Mouse (Mus musculus) adrenal gland, adult 18-20 months (tissue): ENCODE data around the gene Lrrc8c. TPM values are rescaled to one million over a fixed set of nuclear protein-coding genes. Genes with fewer than 3 reads are reported as not detected.

Experiments used
- DNase-seq, 2 experiments: peaks; one replicate each; pipeline ENCODE4 v3.0.0; 2021 to 2022; ENCODE audit warnings: low spot score in 2 of 2
- long read RNA-seq, 2 experiments: library from polyadenylated mRNA; stranded (forward); transcript quantifications; one replicate each; pipeline ENCODE4 v2.0.0; 2021
- total RNA-seq, 2 experiments: library from RNA; stranded (reverse); gene quantifications; 1 replicate in 1 of 2; 2 replicates in 1 of 2; pipeline ENCODE4 v1.2.3; 2021

Gene Lrrc8c
- total RNA-seq: 10 to 100 TPM; 19.2 to 21.3 TPM
- long read RNA-seq, experiment 1, full-length matches to known transcripts: 10 of 12 reads
- long read RNA-seq, experiment 1, partial matches to known transcripts: 1 of 12 reads
- long read RNA-seq, experiment 1, other reads (novel, unspliced or antisense): 1 of 12 reads
- long read RNA-seq, experiment 2, full-length matches to known transcripts: 7 of 10 reads
- long read RNA-seq, experiment 2, partial matches to known transcripts: 1 of 10 reads
- long read RNA-seq, experiment 2, other reads (novel, unspliced or antisense): 2 of 10 reads

DNA sequence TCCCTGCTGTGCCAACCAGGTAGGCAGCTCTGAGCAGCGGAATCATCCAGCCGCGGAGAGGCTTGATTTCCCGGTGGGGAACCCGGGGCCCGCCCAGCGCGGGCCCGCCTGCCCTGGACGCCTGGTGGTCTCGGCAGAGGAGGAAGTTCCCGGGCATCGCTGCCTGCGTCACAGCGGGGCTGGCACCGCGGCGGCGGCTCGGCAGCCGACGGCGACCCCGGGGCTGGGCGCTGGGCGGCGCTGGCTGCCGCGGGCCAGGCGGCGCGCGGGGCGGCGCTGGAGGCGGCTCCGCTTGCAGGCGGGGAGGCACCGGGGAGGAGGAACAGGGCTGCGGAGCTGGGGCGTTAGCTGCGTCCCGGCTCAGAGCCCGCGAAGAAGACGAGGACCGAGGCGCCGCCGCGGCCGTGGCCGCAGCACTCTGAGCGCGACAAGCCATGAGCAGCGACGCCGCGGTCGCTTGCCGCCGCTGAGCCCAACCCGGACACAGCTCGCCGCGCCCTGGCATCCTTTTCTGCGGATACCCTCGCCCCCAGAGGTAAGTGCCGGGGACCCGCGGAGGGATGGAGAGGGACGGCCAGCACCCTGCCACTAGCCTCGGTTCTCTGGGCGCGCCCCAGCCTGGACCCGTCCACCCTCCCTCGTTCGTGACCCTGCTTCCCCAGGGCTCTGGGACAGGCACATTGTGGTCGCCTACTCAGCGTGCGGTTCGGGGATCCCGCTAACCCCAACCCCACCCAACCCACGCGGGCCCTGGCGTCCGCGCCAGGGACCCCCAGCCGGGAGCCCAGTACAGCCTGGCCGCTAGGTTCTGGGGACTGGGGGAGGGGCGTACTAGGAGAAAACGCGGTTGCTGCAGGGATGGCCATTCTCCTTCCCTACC lies at the start of gene Lrrc8c:
Gene Lrrc8c, plus strand, starts transcription at position 293 of the 880 bp plus-strand sequence.
- peak; percentile 84 to 88 for DNase-seq

DNA sequence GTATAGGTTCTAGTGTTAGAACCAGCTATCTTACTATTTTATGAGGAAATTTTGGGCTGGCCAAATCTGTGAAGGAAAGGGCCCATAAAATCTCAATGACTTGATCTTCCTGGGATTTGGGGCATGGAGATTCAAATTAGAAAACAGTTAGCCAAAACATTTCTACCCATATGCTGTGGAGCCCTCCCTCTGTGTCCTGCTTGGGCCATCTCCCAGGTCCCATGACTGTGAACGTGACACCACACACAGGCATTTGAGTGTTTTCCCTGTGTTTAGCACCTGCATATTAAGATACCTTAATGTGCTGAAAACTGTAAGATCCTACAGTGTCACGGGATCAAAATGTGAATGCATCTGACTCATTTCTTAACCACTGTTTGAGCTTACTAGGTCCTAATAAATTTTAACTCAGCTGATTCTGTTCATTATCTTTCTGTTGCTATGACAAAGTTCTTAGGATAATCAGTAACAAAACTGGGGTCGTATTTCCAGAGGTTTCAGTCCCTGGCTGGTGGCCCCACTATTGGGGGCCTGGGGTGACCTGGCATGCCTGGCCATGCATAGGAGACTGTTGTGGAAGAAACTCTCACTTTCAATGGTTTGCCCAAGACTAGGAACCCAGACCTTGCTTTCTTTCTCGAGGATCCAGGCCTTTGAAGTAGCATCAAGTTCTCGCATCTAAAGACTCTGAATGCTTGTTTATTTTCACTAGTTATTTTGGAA lies 46.0 kb upstream of the Lrrc8c start:
- DNase-seq: no peak

DNA sequence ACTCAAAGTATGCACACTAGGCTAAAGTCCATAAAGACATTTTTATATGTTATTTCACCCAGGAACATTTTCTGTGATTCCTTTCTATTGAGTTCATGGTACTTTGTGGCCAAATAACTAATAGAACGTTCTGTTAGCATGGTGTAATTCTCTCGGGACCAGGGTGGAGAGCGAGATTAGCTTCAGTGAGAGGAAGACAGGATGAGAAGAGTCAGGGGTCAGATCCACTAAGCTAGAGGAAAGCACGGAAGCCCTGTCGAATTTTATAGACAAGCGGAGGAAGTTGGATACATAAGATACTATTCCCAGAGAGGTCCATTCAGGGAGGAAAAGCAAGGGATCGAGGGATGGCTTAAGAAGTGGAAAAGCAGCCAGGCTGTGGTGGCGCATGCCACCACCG lies 41.7 kb upstream of the Lrrc8c start:
- DNase-seq: no peak

DNA sequence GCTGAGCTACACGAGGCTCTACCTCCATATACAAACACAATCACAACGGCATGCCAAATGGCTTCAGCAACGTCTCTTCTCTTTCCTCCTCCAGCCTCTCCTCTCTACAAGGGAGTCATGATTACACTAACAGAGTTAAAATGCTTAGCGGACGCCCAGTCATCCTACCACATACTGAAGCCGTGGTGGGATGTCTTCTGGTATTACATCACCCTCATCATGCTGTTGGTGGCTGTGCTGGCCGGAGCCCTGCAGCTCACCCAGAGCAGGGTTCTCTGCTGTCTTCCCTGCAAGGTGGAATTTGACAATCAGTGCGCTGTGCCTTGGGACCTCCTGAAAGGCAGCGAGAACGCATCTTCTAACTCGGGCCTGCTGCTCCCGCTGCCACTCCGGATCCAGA lies 39.5 kb upstream of the Lrrc8c start:
- no peak for DNase-seq

DNA sequence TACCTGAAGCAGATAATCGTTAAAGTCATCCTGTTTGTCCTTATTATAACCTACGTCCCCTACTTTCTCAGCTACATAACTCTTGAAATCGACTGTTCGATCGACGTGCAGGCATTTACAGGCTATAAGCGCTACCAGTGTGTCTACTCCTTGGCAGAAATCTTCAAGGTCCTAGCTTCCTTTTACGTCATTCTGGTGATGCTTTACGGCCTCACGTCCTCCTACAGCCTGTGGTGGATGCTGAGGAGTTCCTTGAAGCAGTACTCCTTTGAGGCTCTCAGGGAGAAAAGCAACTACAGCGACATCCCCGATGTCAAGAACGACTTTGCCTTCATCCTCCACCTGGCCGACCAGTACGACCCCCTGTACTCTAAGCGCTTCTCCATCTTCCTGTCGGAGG lies 38.6 kb upstream of the Lrrc8c start:
- no peak for DNase-seq

DNA sequence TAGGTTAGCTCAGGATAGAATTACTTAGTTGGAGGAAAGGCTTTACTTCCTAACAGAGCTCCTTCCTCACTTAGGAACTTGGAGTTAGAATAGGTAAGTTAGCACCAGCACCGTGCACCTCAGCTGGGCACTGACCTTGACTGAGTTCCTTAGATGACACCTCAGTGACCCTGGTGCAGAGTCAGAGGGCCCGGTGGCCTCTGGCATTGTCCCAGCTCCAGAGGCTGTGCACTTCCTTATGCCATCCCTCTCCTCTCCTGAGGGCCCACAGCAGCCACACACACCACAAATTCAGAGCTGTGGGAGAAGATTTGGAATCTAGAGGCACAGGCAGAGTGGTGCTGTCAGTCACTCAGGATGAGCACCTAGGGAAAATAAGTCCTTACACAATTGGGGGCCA lies 35.6 kb upstream of the Lrrc8c start:
- no peak for DNase-seq

DNA sequence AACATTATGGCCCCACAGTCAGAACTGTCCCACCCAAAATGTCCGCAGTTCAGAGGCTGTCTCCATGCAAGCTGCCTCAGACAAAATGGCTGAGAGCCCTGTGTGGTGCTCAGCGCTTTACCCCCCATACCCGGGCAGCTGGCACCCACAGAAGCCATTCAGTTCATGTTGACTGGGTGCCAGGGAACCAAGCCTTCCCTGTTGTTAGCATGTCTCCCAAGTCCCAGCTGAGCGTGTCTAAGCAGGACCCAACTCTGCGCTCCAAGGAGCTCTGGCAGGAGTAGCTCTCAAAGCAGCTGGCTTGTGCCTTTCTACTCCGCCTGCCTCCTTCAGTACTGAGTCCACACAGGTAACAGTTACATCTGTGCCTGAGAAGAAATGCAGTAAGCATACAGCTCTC lies 34.9 kb upstream of the Lrrc8c start:
- no peak for DNase-seq

DNA sequence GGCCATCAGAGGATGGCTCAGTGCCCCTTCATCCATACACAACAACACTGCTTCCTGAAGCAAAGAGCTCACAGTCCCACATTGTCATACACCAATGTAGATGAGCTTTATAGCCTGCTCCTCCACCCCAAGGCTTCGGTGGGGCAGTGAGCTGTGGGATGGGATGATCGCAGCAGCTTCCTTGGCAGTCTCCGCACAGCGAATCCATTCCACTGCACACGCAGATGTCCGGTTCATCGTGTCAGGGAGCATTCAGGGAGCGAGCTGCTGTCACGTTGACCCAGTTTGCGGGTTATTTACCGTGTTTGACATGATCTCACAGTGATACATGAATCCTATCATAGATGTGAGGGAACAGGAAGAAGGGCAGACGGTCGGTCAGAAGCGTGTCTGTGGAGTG lies 34.3 kb upstream of the Lrrc8c start:
- DNase-seq: no peak

DNA sequence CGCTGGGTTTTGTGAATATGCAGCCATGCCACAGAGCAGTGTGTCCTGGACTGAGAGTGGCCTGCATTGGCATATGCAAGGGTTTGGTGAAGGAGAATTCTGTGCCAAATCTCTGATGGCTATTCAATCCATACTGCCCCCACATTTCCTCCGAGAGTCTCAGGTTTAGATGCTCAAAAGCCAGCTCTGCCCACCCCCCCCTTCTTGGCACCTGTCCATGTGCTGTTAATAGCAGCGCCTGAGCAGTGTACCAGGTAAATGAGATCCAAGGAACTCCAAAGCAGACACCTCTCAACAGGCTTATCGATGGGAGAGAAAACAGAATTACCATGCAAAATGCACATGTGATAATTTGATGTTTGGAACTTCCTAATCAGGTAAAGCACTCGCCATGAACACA lies 29.0 kb upstream of the Lrrc8c start:
- DNase-seq: no peak

DNA sequence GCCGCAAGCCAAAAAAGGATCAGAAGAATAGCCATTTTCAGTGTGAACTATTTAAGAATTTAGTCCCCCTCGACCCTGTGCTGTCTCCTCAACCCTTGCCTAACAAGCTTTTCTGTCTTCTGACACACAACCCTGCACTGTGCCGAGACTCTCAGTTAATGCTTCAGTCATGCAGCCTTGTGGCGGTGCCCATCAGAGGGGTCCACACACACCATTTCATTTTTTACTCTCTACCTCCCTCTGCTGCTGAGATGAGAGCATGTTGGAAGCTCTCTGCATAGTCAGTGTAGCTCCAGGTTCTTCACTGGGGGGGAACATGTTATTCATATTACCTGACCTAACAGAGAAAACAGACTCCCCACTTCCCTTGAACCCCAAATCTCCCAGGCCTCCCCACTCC lies 27.8 kb upstream of the Lrrc8c start:
- DNase-seq: no peak

DNA sequence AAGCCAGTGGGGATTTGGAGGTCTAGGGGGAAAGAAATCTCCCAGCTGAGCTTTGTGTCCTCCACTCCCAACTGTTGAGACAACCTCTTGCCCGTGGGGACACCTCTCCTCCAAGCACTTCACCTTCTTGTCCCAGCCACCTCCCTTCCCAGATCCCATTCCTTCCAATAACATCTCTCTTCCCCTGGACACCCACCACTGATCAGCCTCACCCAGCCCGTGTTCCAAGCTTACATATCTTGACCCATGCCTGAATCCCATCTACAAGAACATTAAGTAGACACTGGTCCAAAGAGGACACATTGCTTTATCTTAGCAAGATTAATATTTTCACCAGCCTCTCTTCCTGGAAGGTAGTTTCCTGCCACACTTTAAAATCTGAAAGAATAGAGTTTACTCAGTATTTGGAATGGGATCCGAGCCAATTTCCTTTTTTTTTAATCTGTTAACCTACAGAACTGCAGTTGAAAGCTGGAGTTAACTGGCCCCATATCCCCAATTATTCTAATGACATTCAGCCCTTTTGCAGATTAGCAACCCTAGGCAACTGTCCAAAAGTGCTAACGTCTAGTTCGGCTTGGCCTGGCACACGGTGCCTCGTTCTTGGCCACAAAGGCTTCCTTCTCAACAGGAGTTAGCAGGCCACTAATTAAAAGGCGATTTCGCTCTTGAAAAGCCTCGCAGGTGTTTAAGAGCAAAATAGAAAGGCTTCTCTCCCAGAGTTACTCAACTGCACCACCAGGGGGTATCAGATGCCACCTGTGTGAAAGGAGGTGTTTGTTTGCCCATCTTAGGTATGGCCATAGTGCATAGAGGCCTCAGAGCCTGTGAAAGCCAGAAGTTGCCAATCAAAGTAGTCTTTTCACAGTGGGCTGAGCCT lies 26.6 kb upstream of the Lrrc8c start:
- no peak for DNase-seq

DNA sequence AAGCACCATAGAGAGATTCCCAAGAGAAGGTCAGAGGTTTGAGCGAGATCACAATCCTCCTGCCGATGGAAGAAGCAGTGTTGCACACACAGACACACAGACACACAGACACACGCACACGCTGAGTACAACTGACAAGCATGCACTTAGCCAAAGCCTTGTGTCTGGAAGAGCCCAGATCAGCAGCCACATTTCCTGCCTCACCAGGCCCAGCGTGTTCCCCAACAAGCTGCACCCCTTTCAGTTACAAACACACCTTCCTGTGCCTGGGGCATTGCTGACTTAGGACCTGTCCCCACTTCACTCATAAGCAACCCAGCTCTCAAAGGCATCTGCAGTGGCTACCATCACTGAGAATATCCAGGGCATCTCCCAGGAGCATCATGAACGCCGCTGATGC lies 25.8 kb upstream of the Lrrc8c start:
- DNase-seq: no peak

DNA sequence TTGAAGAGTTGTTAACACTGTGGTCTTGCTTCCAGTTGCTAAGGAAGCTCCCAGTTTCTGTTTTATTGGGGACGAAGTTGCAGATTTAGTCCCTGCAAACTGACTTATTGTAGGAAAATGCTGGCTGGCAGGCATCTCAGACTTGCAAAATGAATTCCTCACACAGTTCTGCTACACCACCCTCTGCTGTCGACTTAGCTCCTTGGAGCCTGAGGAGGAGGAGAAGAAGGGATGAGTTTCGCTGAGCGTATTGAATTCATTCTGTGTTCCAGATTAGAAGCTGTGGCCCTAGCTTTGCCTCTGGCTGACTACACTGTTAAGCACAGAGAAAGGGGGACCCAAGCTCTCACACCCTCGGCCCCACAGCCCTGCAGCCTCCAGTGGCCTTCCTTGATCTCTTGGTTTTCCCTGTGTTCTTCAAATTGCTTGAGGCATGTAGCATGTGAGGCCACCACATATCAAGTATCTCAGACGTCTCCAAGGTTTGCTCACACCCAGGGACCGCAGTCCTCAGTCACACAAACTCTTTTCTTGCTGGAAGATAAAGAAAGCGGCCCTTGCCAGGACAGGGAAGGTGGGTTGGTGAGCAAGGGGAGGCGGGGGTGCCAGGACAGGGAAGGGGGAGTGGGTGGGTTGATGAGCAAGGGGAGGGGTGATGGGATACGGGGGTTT lies 24.8 kb upstream of the Lrrc8c start:
- DNase-seq: no peak

DNA sequence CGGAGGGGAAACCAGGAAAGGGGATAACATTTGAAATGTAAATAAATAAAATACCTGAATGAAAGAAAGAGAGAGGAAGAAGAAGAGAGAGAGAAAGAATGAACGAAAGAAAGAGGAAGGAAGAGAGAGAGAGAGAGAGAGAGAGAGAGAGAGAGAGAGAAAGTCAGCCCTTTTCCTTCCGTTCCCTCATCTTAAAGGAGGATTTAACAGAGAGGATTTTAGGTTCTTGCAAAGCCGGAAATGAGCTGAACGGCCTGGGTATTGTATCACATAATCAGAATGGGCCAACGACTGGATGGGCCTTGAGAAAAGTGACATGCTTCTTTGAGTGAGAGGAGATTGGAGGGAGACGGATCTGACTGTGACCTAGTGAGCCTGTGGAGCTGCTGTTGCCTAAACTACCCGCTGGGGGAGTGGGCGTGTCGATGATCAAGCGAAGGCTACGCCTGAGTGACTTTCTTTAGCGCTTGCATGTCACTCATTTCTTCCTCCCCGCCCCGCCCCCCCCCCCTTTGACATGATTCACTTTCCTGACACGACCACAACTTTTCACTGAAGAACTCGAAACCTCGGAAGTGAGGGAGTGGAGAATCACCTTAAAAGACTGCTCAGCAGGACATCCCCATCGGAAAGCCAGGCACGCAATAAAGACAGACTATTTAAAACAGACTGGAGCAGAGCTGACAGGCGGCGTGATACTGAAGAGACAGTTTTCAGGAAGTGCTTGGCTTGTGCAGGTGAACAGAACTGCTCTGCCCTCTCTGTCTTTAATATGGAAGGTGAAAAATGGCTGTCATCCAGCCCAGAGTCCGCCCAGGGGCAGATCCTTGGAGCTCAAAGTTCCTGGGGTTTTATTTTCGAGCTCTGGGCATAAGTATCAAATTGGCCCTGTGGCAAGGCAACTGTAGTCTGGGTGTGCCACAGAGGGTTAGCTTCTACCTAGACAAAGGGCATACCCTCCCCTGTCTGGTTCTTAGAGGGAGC lies 24.0 kb upstream of the Lrrc8c start:
- peak; percentile 54 to 67 for DNase-seq

DNA sequence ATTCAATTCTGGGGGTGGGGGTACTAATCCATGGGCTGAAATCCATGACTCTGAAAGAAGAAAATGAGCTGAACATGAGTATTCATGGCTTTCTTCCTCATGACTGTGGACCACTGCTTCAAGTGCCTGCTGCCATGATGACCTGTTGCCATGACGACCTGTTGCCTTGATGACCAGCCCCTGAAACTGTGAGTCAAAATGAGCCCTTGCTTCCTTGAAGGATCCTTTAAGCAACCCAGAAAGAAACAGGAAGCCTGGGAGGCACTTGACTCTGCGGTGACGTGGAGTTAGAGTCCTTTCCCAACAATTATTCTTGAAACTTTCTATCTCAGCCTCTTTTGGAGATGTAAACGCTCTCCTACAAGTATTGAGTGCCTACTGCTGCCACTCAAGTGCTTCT lies 23.1 kb upstream of the Lrrc8c start:
- no peak for DNase-seq

DNA sequence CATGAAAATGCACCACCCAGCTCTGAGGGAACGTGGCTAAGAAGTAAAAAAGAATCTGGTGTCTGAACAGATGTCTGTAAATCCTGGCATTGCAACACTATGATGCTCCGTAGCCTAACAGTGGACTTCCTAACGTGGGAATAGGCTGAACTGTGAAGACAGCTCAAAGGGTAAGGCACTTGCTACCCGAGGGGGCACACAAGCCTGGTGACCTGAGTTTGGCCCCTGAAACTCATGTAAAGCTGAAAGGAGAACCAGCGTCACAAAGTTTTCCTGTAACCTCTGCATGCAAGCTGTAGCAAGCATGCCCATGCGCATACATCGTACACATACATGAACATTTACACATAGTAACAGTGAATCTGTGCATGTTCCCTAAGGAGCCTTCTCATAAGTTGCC lies 22.6 kb upstream of the Lrrc8c start:
- no peak for DNase-seq

DNA sequence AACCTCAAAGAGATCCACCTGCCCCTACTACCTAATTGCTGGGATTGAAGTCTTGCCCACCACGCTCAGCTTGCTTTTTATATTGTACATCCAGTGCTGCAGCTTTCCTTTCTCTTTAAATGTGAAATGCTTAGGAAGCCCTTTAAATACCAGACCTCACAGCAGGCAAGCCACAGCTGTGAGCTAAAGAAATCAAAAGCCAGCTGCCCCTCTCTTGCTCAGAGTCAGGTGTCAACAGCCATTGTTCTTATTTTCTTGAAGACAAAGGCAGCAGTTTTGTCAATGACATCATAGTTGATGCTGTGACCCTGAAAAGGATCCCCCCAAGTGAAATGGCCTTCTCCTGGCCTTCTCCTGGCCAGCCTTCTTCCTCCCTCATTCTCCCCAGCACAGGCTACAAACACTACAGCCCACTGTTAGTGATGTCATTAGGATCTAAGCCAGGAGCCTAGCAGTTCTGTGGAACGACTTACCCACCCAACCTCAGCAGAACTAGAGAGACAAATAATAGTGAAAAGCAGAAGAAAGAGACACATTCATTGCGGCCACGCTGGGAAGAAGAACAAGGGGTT lies 20.7 kb upstream of the Lrrc8c start:
- DNase-seq: no peak

DNA sequence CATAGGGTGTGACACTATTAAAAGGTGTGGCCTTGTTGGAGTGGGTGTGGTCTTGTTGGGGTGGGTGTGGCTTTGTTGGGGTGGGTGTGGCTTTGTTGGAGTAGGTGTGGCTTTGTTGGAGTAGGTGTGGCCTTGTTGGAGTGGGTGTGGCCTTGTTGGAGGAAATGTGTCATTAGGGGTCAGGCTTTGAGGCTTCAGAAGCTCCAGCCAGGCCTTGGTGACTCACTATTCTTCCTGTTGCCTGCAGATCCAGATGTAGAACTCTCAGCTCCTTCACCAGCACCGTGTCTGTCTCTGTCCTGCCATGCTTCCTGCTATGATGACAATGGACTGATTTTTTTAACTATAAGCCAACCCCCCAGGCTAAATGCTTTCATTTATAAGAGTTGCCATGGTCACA lies 19.8 kb upstream of the Lrrc8c start:
- no peak for DNase-seq
